Mouse (Mus musculus): ENCODE results near the gene Ppp6c. TPM values are rescaled to one million over a fixed set of nuclear protein-coding genes. Genes with fewer than 3 reads are reported as not detected.

Gene Ppp6c
- total and polyA plus RNA-seq, 3 experiments, result 24.9 to 79.8 (median 68.7) TPM

DNA sequence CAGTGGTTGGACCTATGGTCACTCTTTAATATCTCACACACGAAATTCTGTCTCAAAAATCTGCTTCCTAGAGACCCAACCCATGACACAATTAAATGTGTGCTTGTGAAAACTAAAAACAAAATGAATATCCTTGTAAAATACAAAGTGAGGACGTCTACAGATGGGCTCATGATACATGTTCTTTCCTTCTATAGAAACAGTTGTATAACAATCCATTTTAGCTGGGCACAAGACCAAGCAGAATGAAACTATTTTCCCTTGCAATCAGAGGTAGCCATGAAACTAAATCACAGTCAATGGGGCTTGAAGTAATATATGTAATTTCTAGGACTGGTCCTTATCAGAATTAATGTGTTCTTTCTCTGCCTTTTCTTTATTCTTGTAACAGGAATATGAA, 75.3 kb downstream of the Ppp6c start:
- Histone ChIP-seq H3K9ac (ENCODE audit: insufficient read depth, low read depth) (no peak overlapping the region), H3K4me3 (replicated peaks in 1 of 3; ENCODE audit: low read depth in 2 of 3, low read length in 2 of 3, poor library complexity in 1 of 3) (no peak overlapping the region), H3K4me1 (ENCODE audit: control insufficient read depth in 1 of 2, insufficient read depth in 2 of 2) (peaks cover 7 to 21% of the 10 kb centered on the region in 2 experiments), H3K27me3 (replicated peaks) (no peaks in the 10 kb centered on the region), H3K36me3 (replicated peaks in 1 of 2; ENCODE audit: control insufficient read depth in 1 of 2, insufficient read depth in 1 of 2, low read length in 1 of 2) (peaks cover 0 to 4% of the 10 kb centered on the region in 2 experiments), H3K4me2 (ENCODE audit: insufficient read depth, low read depth, poor library complexity, severe bottlenecking) (no peak overlapping the region), H3K9me3 (replicated peaks; ENCODE audit: low read length) (no peaks in the 10 kb centered on the region), H3K79me2 (replicated peaks; ENCODE audit: control insufficient read depth, extremely low read depth, insufficient read depth, poor library complexity, severe bottlenecking) (no peaks in the 10 kb centered on the region), H3K27ac (ENCODE audit: insufficient read depth, low read depth) (no peak overlapping the region)
- no peak for DNase-seq (ENCODE audit: extremely low read depth)
- in situ Hi-C loops (cut with MboI; ENCODE audit: low pct_ligation_motif_present, low pct_unique_long_range_greater_than_20kb, low sequenced_read_pairs) (no loop called here), dilution Hi-C loops (cut with MboI; ENCODE audit: extremely low pct_ligation_motif_present, extremely low pct_unique_long_range_greater_than_20kb, low sequenced_read_pairs) (no loop called here)
- no peak for TF ChIP-seq ZNF384 (IDR thresholded peaks at IDR 0.05; ENCODE audit: low read depth, low read length)
- TF ChIP-seq EP300 (IDR thresholded peaks at IDR 0.05; ENCODE audit: low read length), result no peak
- TF ChIP-seq MAFK (IDR thresholded peaks at IDR 0.05; ENCODE audit: insufficient replicate concordance, low read length), result no peak
- TF ChIP-seq BHLHE40 (IDR thresholded peaks at IDR 0.05; ENCODE audit: low read depth, low read length), result no peak
- no peak for TF ChIP-seq RAD21 (IDR thresholded peaks at IDR 0.05; ENCODE audit: low read depth, low read length)
- no peak for TF ChIP-seq POLR2AphosphoS2 (IDR thresholded peaks at IDR 0.05; ENCODE audit: low read depth, low read length)
- TF ChIP-seq MYC (IDR thresholded peaks at IDR 0.05; ENCODE audit: low read depth, low read length), result no peak
- no peak for TF ChIP-seq JUN (IDR thresholded peaks at IDR 0.05; ENCODE audit: insufficient read depth, low read depth, low read length)
- TF ChIP-seq PAX5 (IDR thresholded peaks at IDR 0.05; ENCODE audit: low read length), result no peak
- no peak for TF ChIP-seq MEF2A (IDR thresholded peaks at IDR 0.05; ENCODE audit: borderline replicate concordance, low read depth, low read length)
- no peak for TF ChIP-seq MAZ (IDR thresholded peaks at IDR 0.05; ENCODE audit: low read depth, low read length)
- TF ChIP-seq SMC3 (IDR thresholded peaks at IDR 0.05; ENCODE audit: low read depth, low read length), result no peak
- TF ChIP-seq E2F4 (IDR thresholded peaks at IDR 0.05; ENCODE audit: insufficient replicate concordance, low read depth, low read length), result no peak
- no peak for TF ChIP-seq NELFE (IDR thresholded peaks at IDR 0.05; ENCODE audit: low read depth, low read length)
- TF ChIP-seq TBP (conservative IDR thresholded peaks at IDR 0.05; ENCODE audit: low read depth, low read length), result no peak
- no peak for TF ChIP-seq UBTF (IDR thresholded peaks at IDR 0.05; ENCODE audit: low read depth, low read length)
- no peak for TF ChIP-seq ELF1 (IDR thresholded peaks at IDR 0.05; ENCODE audit: low read depth, low read length)
- TF ChIP-seq ZC3H11A (IDR thresholded peaks at IDR 0.05; ENCODE audit: low read depth, low read length), result no peak
- no peak for TF ChIP-seq TCF12 (IDR thresholded peaks at IDR 0.05; ENCODE audit: low read depth, low read length)

DNA sequence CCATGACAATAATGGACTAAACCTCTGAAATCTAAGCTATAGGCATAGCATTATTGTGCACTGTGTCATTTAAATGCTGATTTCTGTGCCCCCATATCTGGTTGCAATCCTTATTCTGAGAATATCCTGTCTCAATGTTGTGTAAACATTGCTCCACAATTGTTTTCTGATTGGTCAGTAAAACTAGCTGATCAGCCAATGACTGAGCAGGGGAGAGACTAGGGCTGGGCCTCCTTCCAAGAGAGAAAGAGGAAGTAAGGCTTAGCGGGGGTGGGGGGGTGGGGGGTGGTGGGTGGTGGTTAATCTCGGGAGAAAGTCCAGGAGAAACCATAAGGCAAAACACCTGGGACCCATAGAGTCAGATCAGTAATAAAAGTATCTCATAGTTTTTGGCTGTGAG, 78.2 kb downstream of the Ppp6c start:
- Histone ChIP-seq H3K27ac (ENCODE audit: insufficient read depth, low read depth) (no peak overlapping the region), H3K4me3 (replicated peaks in 1 of 3; ENCODE audit: low read depth in 2 of 3, low read length in 2 of 3, poor library complexity in 1 of 3) (no peak overlapping the region), H3K4me1 (ENCODE audit: control insufficient read depth in 1 of 2, insufficient read depth in 2 of 2) (peaks cover 4 to 9% of the 10 kb centered on the region in 2 experiments), H3K79me2 (replicated peaks; ENCODE audit: control insufficient read depth, extremely low read depth, insufficient read depth, poor library complexity, severe bottlenecking) (no peaks in the 10 kb centered on the region), H3K36me3 (replicated peaks in 1 of 2; ENCODE audit: control insufficient read depth in 1 of 2, insufficient read depth in 1 of 2, low read length in 1 of 2) (peaks cover 0 to 2% of the 10 kb centered on the region in 2 experiments), H3K9me3 (replicated peaks; ENCODE audit: low read length) (no peaks in the 10 kb centered on the region), H3K27me3 (replicated peaks) (no peaks in the 10 kb centered on the region), H3K9ac (ENCODE audit: insufficient read depth, low read depth) (no peak overlapping the region), H3K4me2 (ENCODE audit: insufficient read depth, low read depth, poor library complexity, severe bottlenecking) (no peak overlapping the region)
- peak; percentile 43 for DNase-seq (ENCODE audit: extremely low read depth)
- in situ Hi-C loops (cut with MboI; ENCODE audit: low pct_ligation_motif_present, low pct_unique_long_range_greater_than_20kb, low sequenced_read_pairs) (no loop called here), dilution Hi-C loops (cut with MboI; ENCODE audit: extremely low pct_ligation_motif_present, extremely low pct_unique_long_range_greater_than_20kb, low sequenced_read_pairs) (no loop called here)
- TF ChIP-seq MYC (IDR thresholded peaks at IDR 0.05; ENCODE audit: low read depth, low read length), result no peak

Data from CH12.LX (cell line).